Mouse (Mus musculus) kidney, embryonic 14.5 days (tissue): ENCODE results near the gene Pip5k1c. TPM values are rescaled to one million over a fixed set of nuclear protein-coding genes. Genes with fewer than 3 reads are reported as not detected.

Source experiments
- ATAC-seq: fragments of 200-750 bp; cut with Nextera tagmentation; 2 replicates; pipeline ENCODE4 v1.8.0; 2017; ENCODE audit warnings: moderate number of reproducible peaks, mild to moderate bottlenecking, moderate TSS enrichment, moderate library complexity; ENCODE audit not compliant: low FRiP score, low TSS enrichment
- H3K27ac ChIP-seq: fragments of 300-500 bp; sonication (generic); 2 replicates; pipeline ENCODE4 v1.5.1; 2014; ENCODE audit warnings: low read depth, mild to moderate bottlenecking, low read length, moderate library complexity, mixed read lengths
- H3K27me3 ChIP-seq: fragments of 300-500 bp; sonication (generic); 2 replicates; pipeline ENCODE4 v1.6.1; 2014; ENCODE audit warnings: mild to moderate bottlenecking, low read length; ENCODE audit not compliant: control insufficient read depth, insufficient read depth
- H3K36me3 ChIP-seq: fragments of 300-500 bp; sonication (generic); 2 replicates; pipeline ENCODE4 v1.6.1; 2014; ENCODE audit warnings: low read length, mixed read lengths; ENCODE audit not compliant: control insufficient read depth, insufficient read depth
- H3K4me1 ChIP-seq: fragments of 300-500 bp; sonication (generic); 2 replicates; pipeline ENCODE4 v1.6.1; 2014; ENCODE audit warnings: low read length, mixed read lengths; ENCODE audit not compliant: control insufficient read depth, insufficient read depth
- H3K4me2 ChIP-seq: fragments of 300-500 bp; sonication (generic); replicated peaks from 2 replicates; pipeline ENCODE4 v1.6.1; 2014; ENCODE audit warnings: low read depth, mild to moderate bottlenecking, low read length
- H3K4me3 ChIP-seq: fragments of 300-500 bp; sonication (generic); 2 replicates; pipeline ENCODE4 v1.5.1; 2014; ENCODE audit warnings: mild to moderate bottlenecking, low read length
- H3K9ac ChIP-seq: fragments of 300-500 bp; sonication (generic); 2 replicates; pipeline ENCODE4 v1.6.1; 2014; ENCODE audit warnings: low read depth, mild to moderate bottlenecking, low read length, moderate library complexity
- H3K9me3 ChIP-seq: fragments of 300-500 bp; sonication (generic); 2 replicates; pipeline ENCODE4 v1.6.1; 2016; ENCODE audit warnings: low read length; ENCODE audit not compliant: control insufficient read depth
- WGBS: fragments of 180-500 bp; shearing (Covaris S2); extraction: QIAGEN DNeasy Blood & Tissue Kit; methylation state at CpG from one replicate; pipeline ENCODE4 v1.1.7; 2014; 5-methylcytosine and 5-hydroxymethylcytosine counted together
- polyA plus RNA-seq: library from polyadenylated mRNA; unstranded; fragments of >200 nt; fragmentation: Nextera tagmentation; extraction: Ambion mirVana; gene quantifications from 2 replicates; pipeline ENCODE4 v1.2.1, GENCODE M21; 2014

Pip5k1c gene
- polyA plus RNA-seq, 1 experiment from 2014 or later: 60.7 TPM

DNA sequence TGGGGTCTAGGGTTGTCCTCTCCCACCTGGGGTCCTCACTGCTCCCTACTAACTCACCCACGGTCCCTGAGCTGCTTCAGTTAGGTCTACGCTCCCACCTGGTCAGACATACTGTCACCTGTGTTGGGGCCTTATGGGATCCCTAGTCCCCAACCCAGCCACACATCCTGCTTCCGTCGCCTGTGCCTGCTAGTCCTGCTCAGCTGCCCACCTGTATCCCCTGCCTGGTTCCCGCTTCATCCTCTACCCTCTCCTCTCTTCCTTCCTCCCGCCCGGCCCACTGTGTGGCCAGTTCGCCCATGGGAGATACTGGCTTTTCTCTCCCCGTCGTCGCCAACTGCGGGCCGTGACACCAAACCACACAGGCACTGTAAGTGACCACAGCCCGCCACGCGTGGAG, 22.8 kb downstream of the Pip5k1c start:
- 92% methylated on average over 16 of the region's 16 CpGs for WGBS
- H3K27ac ChIP-seq: no peak overlapping the region
- no peak overlapping the region for H3K4me3 ChIP-seq
- H3K36me3 ChIP-seq: peaks cover 63% of the 10 kb centered on the region
- H3K9ac ChIP-seq: no peak overlapping the region
- no peaks in the 10 kb centered on the region for H3K9me3 ChIP-seq
- H3K4me1 ChIP-seq: peaks cover 41% of the 10 kb centered on the region
- no peak for ATAC-seq
- H3K27me3 ChIP-seq: no peaks in the 10 kb centered on the region
- no peak overlapping the region for H3K4me2 ChIP-seq

DNA sequence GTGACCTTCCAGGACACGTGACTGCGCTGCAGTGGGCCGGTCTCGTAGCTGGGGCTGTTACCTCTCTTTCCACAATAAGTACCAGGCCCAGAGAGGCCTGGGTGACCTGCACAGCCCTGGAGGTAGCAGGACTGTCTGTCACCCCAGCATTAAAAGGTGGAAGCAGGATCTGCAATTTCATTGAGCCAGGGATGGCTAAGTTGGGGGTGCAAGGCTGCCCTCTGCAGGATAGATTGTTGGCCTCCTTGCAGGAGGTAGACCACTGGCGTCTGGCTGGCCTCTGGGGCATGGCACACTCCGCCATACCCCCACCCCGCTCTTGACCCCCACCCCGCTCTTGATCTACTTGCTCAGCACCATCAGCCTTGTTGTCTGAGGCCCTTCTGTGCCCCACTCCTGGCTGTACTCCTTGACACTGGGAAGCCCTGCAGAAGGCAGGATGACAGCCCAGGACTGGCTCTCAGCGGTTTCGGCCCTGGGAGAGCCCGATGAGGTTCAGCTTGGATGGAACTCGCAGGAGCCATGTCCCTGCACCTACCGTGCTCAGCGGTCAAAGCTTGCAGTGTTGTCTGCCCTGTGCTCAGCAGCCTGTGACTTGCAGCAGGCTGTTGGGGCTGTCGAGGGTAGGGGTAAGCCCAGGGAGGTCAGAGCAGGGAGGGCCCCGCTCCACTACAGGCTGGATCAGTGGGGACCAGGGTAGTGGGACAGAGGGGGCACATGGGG, 23.7 kb downstream of the Pip5k1c start:
- peaks cover 41% of the 10 kb centered on the region for H3K4me1 ChIP-seq
- H3K9ac ChIP-seq: peak overlapping the region; percentile 23; the same call in 1 of the 2 replicates
- peak overlapping the region; percentile 25 for H3K4me3 ChIP-seq
- peak overlapping the region; percentile 47 for H3K4me2 ChIP-seq
- H3K27ac ChIP-seq: peak overlapping the region; percentile 59
- H3K27me3 ChIP-seq: no peaks in the 10 kb centered on the region
- WGBS: 32% methylated on average over 16 of the region's 16 CpGs
- no peak for ATAC-seq
- no peaks in the 10 kb centered on the region for H3K9me3 ChIP-seq
- peaks cover 54% of the 10 kb centered on the region for H3K36me3 ChIP-seq

DNA sequence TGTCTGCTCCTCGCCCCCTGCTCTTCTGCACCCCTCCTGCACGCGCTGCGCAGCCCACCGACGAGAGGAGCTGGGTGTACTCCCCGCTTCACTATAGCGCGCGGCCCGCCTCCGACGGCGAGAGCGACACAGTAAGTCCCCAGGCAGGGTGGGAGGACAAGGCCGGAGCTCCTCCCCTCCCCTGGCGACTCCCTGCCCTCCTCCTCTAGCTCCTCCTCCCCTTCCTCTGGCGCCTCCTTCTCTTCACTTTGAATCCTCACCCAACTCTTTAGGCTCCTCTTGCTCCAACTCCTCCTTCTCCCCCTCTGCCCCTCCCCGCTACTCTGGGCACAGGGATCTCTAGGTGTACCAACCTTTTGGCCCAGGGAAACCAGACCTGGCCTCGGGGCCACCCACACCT, 24.5 kb downstream of the Pip5k1c start:
- peak overlapping the region; percentile 59; the same call in 1 of the 2 replicates for H3K27ac ChIP-seq
- ATAC-seq: no peak
- WGBS: 13% methylated on average over 14 of the region's 20 CpGs

DNA sequence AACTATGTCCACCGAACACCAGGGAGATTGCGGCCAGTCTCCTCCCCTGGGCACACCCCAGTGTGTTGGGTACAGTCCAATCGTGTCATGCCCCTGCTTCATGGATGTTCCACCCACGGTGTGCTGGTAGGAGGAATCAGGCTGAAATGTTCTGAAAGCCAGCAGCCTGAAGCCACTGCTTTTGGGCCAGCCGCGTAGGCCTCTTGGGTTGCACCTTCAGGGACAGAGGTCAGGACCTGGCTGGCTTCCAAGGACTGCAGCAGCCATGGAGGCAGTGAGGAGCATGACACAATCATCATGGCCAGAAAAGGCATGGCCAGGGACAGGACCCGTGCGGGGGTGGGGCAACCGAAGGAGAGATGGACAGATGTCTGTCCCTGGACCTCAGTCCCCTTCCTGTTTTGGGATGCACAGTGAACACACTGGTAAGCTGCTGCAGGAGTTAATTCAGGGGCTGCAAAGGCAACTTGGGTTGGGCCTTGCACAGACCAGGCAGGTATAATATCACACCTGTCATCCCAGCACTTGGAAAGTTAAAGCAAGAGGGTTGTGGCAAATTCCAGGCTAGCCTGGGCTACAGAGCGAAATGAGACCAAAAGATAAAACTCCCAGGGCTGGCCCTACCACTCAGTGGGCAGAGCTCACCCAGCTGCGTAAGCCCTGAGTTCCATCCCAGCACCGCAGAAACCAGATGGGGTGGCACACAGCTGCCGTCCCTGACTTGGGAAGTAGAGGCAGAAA, 26.0 kb downstream of the Pip5k1c start:
- H3K27ac ChIP-seq: no peak overlapping the region
- no peaks in the 10 kb centered on the region for H3K27me3 ChIP-seq
- H3K36me3 ChIP-seq: peaks cover 49% of the 10 kb centered on the region
- no peak for ATAC-seq
- H3K9ac ChIP-seq: peak overlapping the region; percentile 93; the same call in 1 of the 2 replicates
- H3K4me3 ChIP-seq: no peak overlapping the region; the same call in 1 of the 2 replicates
- WGBS: 93% methylated on average over 13 of the region's 13 CpGs
- H3K4me1 ChIP-seq: peaks cover 32% of the 10 kb centered on the region
- no peaks in the 10 kb centered on the region for H3K9me3 ChIP-seq
- H3K4me2 ChIP-seq: peak overlapping the region; percentile 76; the same call in 1 of the 2 replicates

More for the DNA sequence above, 24.5 kb downstream of the Pip5k1c start:
- Histone ChIP-seq H3K9me3 (no peaks in the 10 kb centered on the region), H3K4me1 (peaks cover 37% of the 10 kb centered on the region), H3K36me3 (peaks cover 48% of the 10 kb centered on the region), H3K9ac (peak overlapping the region; percentile 23), H3K4me2 (peak overlapping the region; percentile 47), H3K4me3 (peak overlapping the region; percentile 25), H3K27me3 (no peaks in the 10 kb centered on the region)

DNA sequence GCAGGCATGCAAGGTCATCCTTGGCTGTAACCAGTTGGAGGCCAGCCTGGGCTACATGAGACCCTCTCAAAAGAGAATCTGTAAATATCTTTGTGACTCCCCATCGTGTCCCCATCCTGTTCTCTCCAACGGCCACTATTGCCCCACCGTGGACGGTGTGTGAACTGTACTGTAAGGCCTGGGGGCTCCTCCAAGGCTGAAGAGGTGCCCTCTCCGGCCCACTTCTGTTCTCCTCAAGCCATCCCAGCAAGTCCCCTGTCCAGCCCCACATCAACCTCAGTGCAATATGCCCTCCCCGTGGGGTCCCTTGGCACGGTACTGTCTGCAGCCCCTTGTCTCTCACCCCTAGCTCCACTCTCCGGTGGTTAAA, 26.6 kb downstream of the Pip5k1c start:
- Histone ChIP-seq H3K36me3 (peaks cover 49% of the 10 kb centered on the region), H3K9me3 (no peaks in the 10 kb centered on the region), H3K9ac (peak overlapping the region; percentile 93; the same call in 1 of the 2 replicates), H3K27me3 (no peaks in the 10 kb centered on the region), H3K4me2 (peak overlapping the region; percentile 76), H3K27ac (peak overlapping the region; percentile 85), H3K4me1 (peaks cover 32% of the 10 kb centered on the region), H3K4me3 (peak overlapping the region; percentile 99; the same call in 1 of the 2 replicates)
- ATAC-seq: no peak
- WGBS: 34% methylated on average over 8 of the region's 8 CpGs

DNA sequence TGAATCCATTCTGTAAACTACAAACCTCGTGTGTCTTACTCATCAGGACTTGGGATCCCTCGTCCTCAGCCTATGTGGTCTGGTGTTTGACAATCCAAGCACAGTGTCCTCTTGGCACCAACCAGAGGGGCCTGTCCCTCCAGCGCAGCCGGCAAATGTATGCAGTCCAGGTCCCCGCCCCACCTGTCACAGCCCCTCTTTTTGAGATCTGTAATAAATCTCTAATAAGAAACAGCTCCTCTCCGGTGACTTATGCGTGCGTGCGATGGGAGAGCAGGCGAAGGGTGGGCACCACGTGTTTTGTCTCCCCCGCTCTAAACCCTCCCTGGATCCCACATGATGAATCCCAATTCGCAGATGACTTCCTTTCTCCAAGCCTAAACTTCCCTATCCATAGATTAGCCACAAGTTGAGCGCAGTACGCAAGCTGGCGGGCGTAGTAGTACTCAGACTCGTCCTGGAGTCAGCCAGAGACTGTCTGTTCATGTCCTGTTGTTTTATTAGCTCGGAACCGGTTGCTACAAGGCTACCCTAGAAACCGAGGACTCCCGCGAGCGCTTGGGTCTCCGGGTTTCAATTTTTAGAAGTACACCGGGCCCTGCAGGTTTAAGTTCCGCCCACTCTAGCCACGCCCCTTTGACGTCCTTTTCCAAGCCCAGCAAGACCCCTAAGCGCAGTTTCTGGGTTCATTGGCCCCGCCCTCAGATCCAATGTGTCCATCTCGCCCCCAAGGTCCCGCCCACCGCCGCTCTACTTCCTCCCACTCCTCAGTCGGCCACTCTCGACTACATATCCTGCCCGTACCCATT, 27.2 kb downstream of the Pip5k1c start:
- WGBS: under 1% methylated on average over 38 of the region's 38 CpGs
- peak; percentile 82 for ATAC-seq
- peak overlapping the region; percentile 99 for H3K4me3 ChIP-seq
- H3K4me2 ChIP-seq: peak overlapping the region; percentile 76
- H3K9ac ChIP-seq: peak overlapping the region; percentile 93
- H3K4me1 ChIP-seq: peaks cover 32% of the 10 kb centered on the region
- H3K27me3 ChIP-seq: no peaks in the 10 kb centered on the region
- peak overlapping the region; percentile 85 for H3K27ac ChIP-seq
- H3K9me3 ChIP-seq: no peaks in the 10 kb centered on the region
- peaks cover 53% of the 10 kb centered on the region for H3K36me3 ChIP-seq

DNA sequence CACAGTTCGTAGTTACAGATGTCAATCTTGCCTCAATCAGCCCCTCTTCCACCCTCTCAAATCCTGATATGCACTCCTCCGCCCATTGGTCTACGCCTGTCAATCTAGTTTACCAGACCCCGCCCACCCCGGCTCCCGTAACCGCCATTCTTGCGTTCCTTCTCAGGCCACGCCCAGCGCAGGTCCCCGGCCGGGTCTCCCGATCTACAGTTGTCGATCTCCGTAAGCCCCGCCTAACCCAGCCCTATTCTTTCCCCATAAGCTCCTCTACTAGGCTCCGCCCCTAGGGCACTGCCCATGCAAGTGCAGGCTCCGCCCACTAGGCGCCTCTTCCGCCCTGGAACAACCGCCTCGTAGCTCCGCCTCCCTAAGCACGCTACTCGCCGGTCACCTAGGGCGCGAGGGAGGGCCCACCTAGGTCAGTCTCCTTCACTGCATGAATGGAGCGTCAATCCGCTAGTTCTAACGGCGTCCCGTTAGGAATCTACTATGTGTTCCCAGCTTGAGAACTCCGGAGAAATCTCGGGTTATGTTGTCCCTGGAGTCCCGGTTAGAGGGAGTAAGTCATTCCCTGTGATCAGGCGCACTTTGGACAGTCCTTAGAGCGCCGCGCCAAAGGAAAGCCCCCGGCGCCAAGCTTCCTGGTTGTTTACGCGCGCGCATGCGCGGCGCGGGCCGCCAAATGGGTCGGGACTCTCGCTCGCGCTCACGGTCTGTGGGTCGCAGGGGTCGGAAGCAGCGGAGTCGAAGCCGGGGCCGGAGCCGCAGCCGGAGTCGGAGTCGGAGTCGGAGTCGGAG, 28.0 kb downstream of the Pip5k1c start, which contains the start of gene Cactin:
TSS of gene Cactin (plus strand) at position 554 of the 798 bp plus-strand sequence.
- peak; percentile 91 for ATAC-seq
- Histone ChIP-seq H3K27me3 (no peaks in the 10 kb centered on the region), H3K4me2 (peak within 1 kb of the TSS; percentile 76), H3K36me3 (peaks cover 53% of the 10 kb centered on the region), H3K27ac (peak within 1 kb of the TSS; percentile 85), H3K4me3 (peak within 1 kb of the TSS; percentile 99), H3K9ac (peak within 1 kb of the TSS; percentile 93), H3K4me1 (peaks cover 32% of the 10 kb centered on the region), H3K9me3 (no peaks in the 10 kb centered on the region)
- under 1% methylated on average over 68 of the region's 68 CpGs for WGBS

DNA sequence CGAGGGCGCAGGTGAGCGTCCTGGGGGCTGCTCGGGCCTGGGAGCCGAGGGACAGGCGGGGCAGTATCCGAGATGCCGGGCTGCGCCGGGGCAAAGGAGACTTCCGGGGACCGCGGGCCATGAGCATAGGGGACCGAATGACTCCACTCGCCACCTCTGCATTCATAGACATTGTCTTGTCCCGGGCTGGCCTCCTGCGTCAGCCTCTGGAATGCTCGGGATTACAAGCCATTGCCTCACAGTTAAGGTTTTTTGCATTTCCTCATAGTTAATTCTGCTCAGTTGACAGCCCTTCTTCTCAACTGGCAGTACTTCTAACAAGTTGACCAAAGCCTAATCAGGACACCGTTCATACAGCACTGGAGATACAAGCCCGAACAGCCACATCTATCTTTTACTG, 28.7 kb downstream of the Pip5k1c start:
- peak overlapping the region; percentile 70 for H3K4me2 ChIP-seq
- peak overlapping the region; percentile 93 for H3K9ac ChIP-seq
- H3K4me1 ChIP-seq: peaks cover 27% of the 10 kb centered on the region
- peak overlapping the region; percentile 85 for H3K27ac ChIP-seq
- no peak for ATAC-seq
- H3K36me3 ChIP-seq: peaks cover 55% of the 10 kb centered on the region
- WGBS: 3% methylated on average over 20 of the region's 20 CpGs
- H3K4me3 ChIP-seq: peak overlapping the region; percentile 99
- no peaks in the 10 kb centered on the region for H3K9me3 ChIP-seq
- H3K27me3 ChIP-seq: no peaks in the 10 kb centered on the region
